Mouse (Mus musculus): Measurements from ENCODE around the gene Ear1.
A peak's percentile ranks its signal among the peaks of the same experiment; 100 is the strongest.
"Not testable (repeated sequence)": the region's sequence is repeated elsewhere in the genome, so short reads cannot be mapped to it uniquely, and the experiment has no call there.

Ear1 gene

GRCm38 (mm10) chr14:43875417-43875816 lies at the start of gene Ear1:
Gene Ear1, minus strand, starts transcription at chr14:43875517.
- not testable (repeated sequence) for DNase-seq (ENCODE audit: low read depth, low spot score)

GRCm38 (mm10) chr14:43924688-43925403 lies 49.5 kb upstream of the Ear1 start, which contains the start of gene Gm8113:
Gene Gm8113, plus strand, starts transcription at chr14:43925390.
- peak; percentile 28 for DNase-seq (ENCODE audit: low read depth, low spot score)

GRCm38 (mm10) chr14:43923459-43923858 lies 48.1 kb upstream of the Ear1 start, which contains the start of gene Ear10:
Gene Ear10, minus strand, starts transcription at chr14:43923559.
- not testable (repeated sequence) for DNase-seq (ENCODE audit: low read depth, low spot score)

GRCm38 (mm10) chr14:43918214-43918613 lies 42.9 kb upstream of the Ear1 start:
- not testable (repeated sequence) for DNase-seq (ENCODE audit: low read depth, low spot score)

- DNase-seq (ENCODE audit: low read depth, low spot score): not testable (repeated sequence)
Measured at GRCm38 (mm10) chr14:43898577-43898976, 23.3 kb upstream of the Ear1 start.

GRCm38 (mm10) chr14:43895357-43895756 lies 20.0 kb upstream of the Ear1 start:
- not testable (repeated sequence) for DNase-seq (ENCODE audit: low read depth, low spot score)

- not testable (repeated sequence) for DNase-seq (ENCODE audit: low read depth, low spot score)
Measured at GRCm38 (mm10) chr14:43891288-43891687, 16.0 kb upstream of the Ear1 start.

- DNase-seq (ENCODE audit: low read depth, low spot score): not testable (repeated sequence)
Measured at GRCm38 (mm10) chr14:43886235-43886634, 10.9 kb upstream of the Ear1 start.

GRCm38 (mm10) chr14:43879966-43880545 lies 4.7 kb upstream of the Ear1 start:
- not testable (repeated sequence) for DNase-seq (ENCODE audit: low read depth, low spot score)

GRCm38 (mm10) chr14:43877789-43878188 lies 2.5 kb upstream of the Ear1 start:
- not testable (repeated sequence) for DNase-seq (ENCODE audit: low read depth, low spot score)

GRCm38 (mm10) chr14:43874862-43875261 lies 455 bp downstream of the Ear1 start:
- not testable (repeated sequence) for DNase-seq (ENCODE audit: low read depth, low spot score)

- not testable (repeated sequence) for DNase-seq (ENCODE audit: low read depth, low spot score)
Measured at GRCm38 (mm10) chr14:43860522-43860921, 14.8 kb downstream of the Ear1 start.

- not testable (repeated sequence) for DNase-seq (ENCODE audit: low read depth, low spot score)
Measured at GRCm38 (mm10) chr14:43859465-43859864, 15.9 kb downstream of the Ear1 start.

GRCm38 (mm10) chr14:43843949-43844573 lies 31.3 kb downstream of the Ear1 start:
- not testable (repeated sequence) for DNase-seq (ENCODE audit: low read depth, low spot score)

GRCm38 (mm10) chr14:43840976-43841375 lies 34.3 kb downstream of the Ear1 start:
- DNase-seq (ENCODE audit: low read depth, low spot score): not testable (repeated sequence)

- not testable (repeated sequence) for DNase-seq (ENCODE audit: low read depth, low spot score)
Measured at GRCm38 (mm10) chr14:43835366-43835765, 40.0 kb downstream of the Ear1 start.

GRCm38 (mm10) chr14:43830385-43830784 lies 44.9 kb downstream of the Ear1 start:
- not testable (repeated sequence) for DNase-seq (ENCODE audit: low read depth, low spot score)

- DNase-seq (ENCODE audit: low read depth, low spot score): not testable (repeated sequence)
Measured at GRCm38 (mm10) chr14:43824176-43824575, 51.1 kb downstream of the Ear1 start.

- not testable (repeated sequence) for DNase-seq (ENCODE audit: low read depth, low spot score)
Measured at GRCm38 (mm10) chr14:43821869-43822268, 53.4 kb downstream of the Ear1 start.

GRCm38 (mm10) chr14:43812458-43812857 lies 62.9 kb downstream of the Ear1 start:
- peak; percentile 11 for DNase-seq (ENCODE audit: low read depth, low spot score)

- not testable (repeated sequence) for DNase-seq (ENCODE audit: low read depth, low spot score)
Measured at GRCm38 (mm10) chr14:43808142-43808541, 67.2 kb downstream of the Ear1 start.

GRCm38 (mm10) chr14:43804435-43804834 lies 70.9 kb downstream of the Ear1 start:
- not testable (repeated sequence) for DNase-seq (ENCODE audit: low read depth, low spot score)

Measured in WW6 (cell line).